Mouse (Mus musculus) lung, postnatal 0 days (tissue): ENCODE data around the gene Arsg.

Experiments
- CTCF ChIP-seq: IDR thresholded peaks from 2 replicates; pipeline ENCODE4 v1.5.1; 2016; ENCODE audit warnings: antibody characterized with exemption, mild to moderate bottlenecking
- EP300 ChIP-seq: IDR thresholded peaks from 2 replicates; pipeline ENCODE4 v1.6.1; 2016; ENCODE audit warnings: antibody characterized with exemption, mild to moderate bottlenecking, control low read depth

- TF ChIP-seq EP300 (no peak), CTCF (no peak)
Observed at GRCm38 (mm10) chr11:109572051-109572450, 98.9 kb downstream of the Arsg start.
